Mouse (Mus musculus) intestine, embryonic 15.5 days (tissue): ENCODE results near the gene Stat1. TPM values are rescaled to one million over a fixed set of nuclear protein-coding genes. Genes with fewer than 3 reads are reported as not detected.

Experiments
- ATAC-seq: fragments of 200-750 bp; cut with Nextera tagmentation; 2 replicates; pipeline ENCODE4 v1.8.0; 2017; ENCODE audit warnings: moderate TSS enrichment, moderate library complexity
- H3K27ac ChIP-seq: fragments of 300-500 bp; sonication (generic); 2 replicates; pipeline ENCODE4 v1.5.1; 2015; ENCODE audit warnings: mild to moderate bottlenecking, inconsistent platforms
- H3K27me3 ChIP-seq: fragments of 300-500 bp; sonication (generic); replicated peaks from 2 replicates; pipeline ENCODE4 v1.6.1; 2015; ENCODE audit warnings: inconsistent platforms
- H3K36me3 ChIP-seq: fragments of 300-500 bp; sonication (generic); 2 replicates; pipeline ENCODE4 v1.6.1; 2015; ENCODE audit warnings: inconsistent platforms
- H3K4me1 ChIP-seq: fragments of 300-500 bp; sonication (generic); replicated peaks from 2 replicates; pipeline ENCODE4 v1.6.1; 2015; ENCODE audit warnings: inconsistent platforms
- H3K4me2 ChIP-seq: fragments of 300-500 bp; sonication (generic); replicated peaks from 2 replicates; pipeline ENCODE4 v1.6.1; 2015; ENCODE audit warnings: mild to moderate bottlenecking, inconsistent platforms
- H3K4me3 ChIP-seq: fragments of 300-500 bp; sonication (generic); replicated peaks from 2 replicates; pipeline ENCODE4 v1.5.1; 2015; ENCODE audit warnings: inconsistent platforms
- H3K9ac ChIP-seq: fragments of 300-500 bp; sonication (generic); 2 replicates; pipeline ENCODE4 v1.6.1; 2015; ENCODE audit warnings: inconsistent platforms
- H3K9me3 ChIP-seq: fragments of 300-500 bp; sonication (generic); 2 replicates; pipeline ENCODE4 v1.6.1; 2016; ENCODE audit warnings: inconsistent platforms
- WGBS: fragments of 180-500 bp; shearing (Covaris S2); methylation state at CpG from one replicate; pipeline ENCODE4 v1.1.7; 2015; 5-methylcytosine and 5-hydroxymethylcytosine counted together
- polyA plus RNA-seq: library from polyadenylated mRNA; unstranded; fragments of >200 nt; fragmentation: Nextera tagmentation; extraction: Ambion mirVana; gene quantifications from 2 replicates; pipeline ENCODE4 v1.2.1, GENCODE M21; 2015

The Stat1 gene
- polyA plus RNA-seq, 1 experiment from 2014 or later: 28.3 TPM

- Histone ChIP-seq H3K27ac (peak overlapping the region; percentile 48; the same call in 1 of the 2 replicates), H3K4me1 (peaks cover 6% of the 10 kb centered on the region; the same call in 1 of the 2 replicates), H3K9me3 (no peaks in the 10 kb centered on the region), H3K9ac (peak overlapping the region; percentile 58), H3K4me2 (peak overlapping the region; percentile 80), H3K36me3 (no peaks in the 10 kb centered on the region), H3K27me3 (no peaks in the 10 kb centered on the region), H3K4me3 (peak overlapping the region; percentile 38)
- WGBS: 17% methylated on average over 7 of the region's 7 CpGs
- ATAC-seq: peak; percentile 21; the same call in 1 of the 2 replicates
These were observed 6.1 kb upstream of the Stat1 start for GRCm38 (mm10) chr1:52113067-52113665.

GRCm38 (mm10) chr1:52113666-52114069 is 5.6 kb upstream of the Stat1 start:
- H3K36me3 ChIP-seq: no peaks in the 10 kb centered on the region

GRCm38 (mm10) chr1:52116441-52116840 is 2.8 kb upstream of the Stat1 start:
- Histone ChIP-seq H3K9me3 (no peaks in the 10 kb centered on the region), H3K4me3 (no peak overlapping the region), H3K9ac (no peak overlapping the region), H3K27ac (no peak overlapping the region), H3K27me3 (no peaks in the 10 kb centered on the region), H3K4me2 (no peak overlapping the region), H3K4me1 (peaks cover 6% of the 10 kb centered on the region; the same call in 1 of the 2 replicates), H3K36me3 (no peaks in the 10 kb centered on the region)
- no peak for ATAC-seq
- 78% methylated on average over 3 of the region's 3 CpGs for WGBS

More at GRCm38 (mm10) chr1:52113666-52114069, 5.6 kb upstream of the Stat1 start:
- Histone ChIP-seq H3K27ac (peak overlapping the region; percentile 48; the same call in 1 of the 2 replicates), H3K4me2 (peak overlapping the region; percentile 80), H3K4me3 (peak overlapping the region; percentile 38), H3K9me3 (no peaks in the 10 kb centered on the region), H3K27me3 (no peaks in the 10 kb centered on the region), H3K4me1 (peaks cover 6% of the 10 kb centered on the region; the same call in 1 of the 2 replicates), H3K9ac (peak overlapping the region; percentile 58)
- WGBS: under 1% methylated on average over 32 of the region's 32 CpGs
- peak; percentile 99 for ATAC-seq

- Histone ChIP-seq H3K27me3 (no peaks in the 10 kb centered on the region), H3K4me1 (peaks cover 6% of the 10 kb centered on the region; the same call in 1 of the 2 replicates), H3K9ac (no peak overlapping the region), H3K36me3 (no peaks in the 10 kb centered on the region), H3K4me2 (no peak overlapping the region), H3K4me3 (no peak overlapping the region), H3K9me3 (no peaks in the 10 kb centered on the region), H3K27ac (no peak overlapping the region)
- no peak for ATAC-seq
- WGBS: 85% methylated on average over 1 of the region's 1 CpGs
These were observed 1.5 kb upstream of the Stat1 start for GRCm38 (mm10) chr1:52117777-52118176.

- H3K27ac ChIP-seq: peak overlapping the region; percentile 62
- H3K9ac ChIP-seq: peak overlapping the region; percentile 66
- peak; percentile 70 for ATAC-seq
- no peaks in the 10 kb centered on the region for H3K27me3 ChIP-seq
- no peaks in the 10 kb centered on the region for H3K4me1 ChIP-seq
- H3K36me3 ChIP-seq: 0 out of 2 replicates have a peak, but pooled peaks cover 2% of the 10 kb centered on the region
- no peaks in the 10 kb centered on the region for H3K9me3 ChIP-seq
- H3K4me2 ChIP-seq: peak overlapping the region; percentile 83
- peak overlapping the region; percentile 91 for H3K4me3 ChIP-seq
- 1% methylated on average over 20 of the region's 20 CpGs for WGBS
These were observed 451 bp downstream of the Stat1 start for GRCm38 (mm10) chr1:52119691-52120090.

GRCm38 (mm10) chr1:52120191-52120590 is 951 bp downstream of the Stat1 start:
- Histone ChIP-seq H3K4me3 (peak overlapping the region; percentile 91), H3K9me3 (no peaks in the 10 kb centered on the region), H3K4me1 (no peaks in the 10 kb centered on the region), H3K36me3 (0 out of 2 replicates have a peak, but pooled peaks cover 2% of the 10 kb centered on the region), H3K27me3 (no peaks in the 10 kb centered on the region), H3K4me2 (peak overlapping the region; percentile 83), H3K27ac (no peak overlapping the region), H3K9ac (peak overlapping the region; percentile 66; the same call in 1 of the 2 replicates)
- ATAC-seq: no peak
- 36% methylated on average over 10 of the region's 10 CpGs for WGBS

GRCm38 (mm10) chr1:52121052-52121451 is 1.8 kb downstream of the Stat1 start:
- WGBS: 82% methylated on average over 3 of the region's 3 CpGs
- ATAC-seq: no peak
- Histone ChIP-seq H3K9me3 (no peaks in the 10 kb centered on the region), H3K4me3 (no peak overlapping the region), H3K36me3 (0 out of 2 replicates have a peak, but pooled peaks cover 2% of the 10 kb centered on the region), H3K27me3 (no peaks in the 10 kb centered on the region), H3K27ac (no peak overlapping the region), H3K9ac (no peak overlapping the region), H3K4me1 (no peaks in the 10 kb centered on the region), H3K4me2 (no peak overlapping the region)

- Histone ChIP-seq H3K4me3 (no peak overlapping the region), H3K4me1 (no peaks in the 10 kb centered on the region), H3K9ac (no peak overlapping the region), H3K9me3 (no peaks in the 10 kb centered on the region), H3K4me2 (no peak overlapping the region), H3K27me3 (no peaks in the 10 kb centered on the region), H3K36me3 (peaks cover 11% of the 10 kb centered on the region), H3K27ac (no peak overlapping the region)
- ATAC-seq: no peak
- WGBS: 79% methylated on average over 3 of the region's 3 CpGs
These were observed 5.6 kb downstream of the Stat1 start for GRCm38 (mm10) chr1:52124818-52125217.

GRCm38 (mm10) chr1:52127350-52127749 is 8.1 kb downstream of the Stat1 start:
- Histone ChIP-seq H3K36me3 (peaks cover 11% of the 10 kb centered on the region), H3K4me1 (no peaks in the 10 kb centered on the region), H3K4me3 (no peak overlapping the region), H3K4me2 (no peak overlapping the region), H3K27ac (no peak overlapping the region), H3K9ac (no peak overlapping the region), H3K9me3 (no peaks in the 10 kb centered on the region), H3K27me3 (no peaks in the 10 kb centered on the region)
- ATAC-seq: no peak
- 94% methylated on average over 6 of the region's 6 CpGs for WGBS

GRCm38 (mm10) chr1:52129794-52130193 is 10.6 kb downstream of the Stat1 start:
- Histone ChIP-seq H3K27me3 (no peaks in the 10 kb centered on the region), H3K4me3 (no peak overlapping the region), H3K9ac (no peak overlapping the region), H3K36me3 (peaks cover 9% of the 10 kb centered on the region), H3K4me2 (no peak overlapping the region), H3K4me1 (no peaks in the 10 kb centered on the region), H3K27ac (no peak overlapping the region), H3K9me3 (no peaks in the 10 kb centered on the region)
- ATAC-seq: no peak
- 57% methylated on average over 6 of the region's 6 CpGs for WGBS

GRCm38 (mm10) chr1:52131787-52132377 is 12.6 kb downstream of the Stat1 start:
- no peak overlapping the region for H3K4me2 ChIP-seq
- 73% methylated on average over 11 of the region's 11 CpGs for WGBS
- no peaks in the 10 kb centered on the region for H3K27me3 ChIP-seq
- H3K36me3 ChIP-seq: peaks cover under 1% of the 10 kb centered on the region; the same call in 1 of the 2 replicates
- no peak for ATAC-seq
- no peak overlapping the region for H3K4me3 ChIP-seq
- no peaks in the 10 kb centered on the region for H3K4me1 ChIP-seq
- H3K9ac ChIP-seq: no peak overlapping the region
- no peak overlapping the region for H3K27ac ChIP-seq
- no peaks in the 10 kb centered on the region for H3K9me3 ChIP-seq

GRCm38 (mm10) chr1:52133254-52133653 is 14.0 kb downstream of the Stat1 start:
- H3K4me3 ChIP-seq: no peak overlapping the region
- no peak overlapping the region for H3K27ac ChIP-seq
- H3K9me3 ChIP-seq: no peaks in the 10 kb centered on the region
- ATAC-seq: no peak
- H3K36me3 ChIP-seq: 0 out of 2 replicates have a peak, but pooled peaks cover 3% of the 10 kb centered on the region
- H3K27me3 ChIP-seq: no peaks in the 10 kb centered on the region
- no peak overlapping the region for H3K4me2 ChIP-seq
- H3K4me1 ChIP-seq: no peaks in the 10 kb centered on the region
- H3K9ac ChIP-seq: no peak overlapping the region
- 92% methylated on average over 8 of the region's 8 CpGs for WGBS
